Mouse (Mus musculus): ENCODE measurements at regions not wholly inside any gene's neighbourhood (a gene's known extent, or its start where the extent isn't known, plus 50 kb on each side); places are given as distances from the start of the nearest gene placed in this dataset.

- peak; percentile 6 for DNase-seq (ENCODE audit: low spot score)
Observed at GRCm38 (mm10) chr4:82234443-82234842, 471.1 kb downstream of the Nfib start.

GRCm38 (mm10) chr4:82226197-82227119 is 479.1 kb downstream of the Nfib start:
- DNase-seq (ENCODE audit: low spot score) = no peak

GRCm38 (mm10) chr4:82220724-82221123 is 484.8 kb downstream of the Nfib start:
- DNase-seq (ENCODE audit: low spot score) = no peak

GRCm38 (mm10) chr4:82220120-82220714 is 485.3 kb downstream of the Nfib start:
- DNase-seq (ENCODE audit: low spot score) = no peak

- no peak for DNase-seq (ENCODE audit: low spot score)
Observed at GRCm38 (mm10) chr4:82218616-82219015, 486.9 kb downstream of the Nfib start.

GRCm38 (mm10) chr4:82207031-82207430 is 498.5 kb downstream of the Nfib start:
- DNase-seq (ENCODE audit: low spot score) = no peak

- DNase-seq (ENCODE audit: low spot score) = no peak
Observed at GRCm38 (mm10) chr4:82200306-82200705, 505.2 kb downstream of the Nfib start.

GRCm38 (mm10) chr4:82199118-82199517 is 506.4 kb downstream of the Nfib start:
- no peak for DNase-seq (ENCODE audit: low spot score)

- peak; percentile 15 for DNase-seq (ENCODE audit: low spot score)
Observed at GRCm38 (mm10) chr4:82197611-82198010, 507.9 kb downstream of the Nfib start.

GRCm38 (mm10) chr4:82196024-82196647 is 509.4 kb downstream of the Nfib start:
- no peak for DNase-seq (ENCODE audit: low spot score)

- DNase-seq (ENCODE audit: low spot score) = no peak
Observed at GRCm38 (mm10) chr4:82193905-82194304, 511.6 kb downstream of the Nfib start.

GRCm38 (mm10) chr4:82186892-82187291 is 518.7 kb downstream of the Nfib start:
- no peak for DNase-seq (ENCODE audit: low spot score)

GRCm38 (mm10) chr4:82183974-82184373 is 521.6 kb downstream of the Nfib start:
- DNase-seq (ENCODE audit: low spot score) = no peak

GRCm38 (mm10) chr4:82178112-82178511 is 527.4 kb downstream of the Nfib start:
- DNase-seq (ENCODE audit: low spot score) = no peak

GRCm38 (mm10) chr4:82176723-82177122 is 528.8 kb downstream of the Nfib start:
- no peak for DNase-seq (ENCODE audit: low spot score)

GRCm38 (mm10) chr4:82173461-82174085 is 532.0 kb downstream of the Nfib start:
- DNase-seq (ENCODE audit: low spot score) = no peak

GRCm38 (mm10) chr4:82170930-82171329 is 534.6 kb downstream of the Nfib start:
- no peak for DNase-seq (ENCODE audit: low spot score)

GRCm38 (mm10) chr4:82168032-82168431 is 537.5 kb downstream of the Nfib start:
- no peak for DNase-seq (ENCODE audit: low spot score)

GRCm38 (mm10) chr4:82167396-82167795 is 538.2 kb downstream of the Nfib start:
- DNase-seq (ENCODE audit: low spot score) = no peak

- no peak for DNase-seq (ENCODE audit: low spot score)
Observed at GRCm38 (mm10) chr4:82166826-82167225, 538.7 kb downstream of the Nfib start.

GRCm38 (mm10) chr4:82166087-82166486 is 539.5 kb downstream of the Nfib start:
- DNase-seq (ENCODE audit: low spot score) = no peak

- DNase-seq (ENCODE audit: low spot score) = no peak
Observed at GRCm38 (mm10) chr4:82164058-82164457, 541.5 kb downstream of the Nfib start.
